Mouse (Mus musculus) intestine, postnatal 0 days (tissue): Measurements from ENCODE around the gene Ugt2b1. TPM values are rescaled to one million over a fixed set of nuclear protein-coding genes. Genes with fewer than 3 reads are reported as not detected.
A peak's percentile ranks its signal among the peaks of the same experiment; 100 is the strongest.
"Not testable (repeated sequence)": the region's sequence is repeated elsewhere in the genome, so short reads cannot be mapped to it uniquely, and the experiment has no call there.

Source experiments
- ATAC-seq: fragments of 200-750 bp; cut with Nextera tagmentation; 2 replicates; pipeline ENCODE4 v1.8.0; 2017; ENCODE audit warnings: mild to moderate bottlenecking, moderate TSS enrichment, moderate library complexity
- H3K27ac ChIP-seq: fragments of 300-500 bp; sonication (generic); 2 replicates; pipeline ENCODE4 v1.5.1; 2014; ENCODE audit warnings: mild to moderate bottlenecking, low read depth, low read length, moderate library complexity
- H3K27me3 ChIP-seq: fragments of 300-500 bp; sonication (generic); replicated peaks from 2 replicates; pipeline ENCODE4 v1.6.1; 2014; ENCODE audit warnings: low read length, mixed read lengths; ENCODE audit not compliant: control insufficient read depth, insufficient read depth
- H3K36me3 ChIP-seq: fragments of 300-500 bp; sonication (generic); 2 replicates; pipeline ENCODE4 v1.6.1; 2014; ENCODE audit warnings: mild to moderate bottlenecking, moderate library complexity; ENCODE audit not compliant: control insufficient read depth, insufficient read depth
- H3K4me1 ChIP-seq: fragments of 300-500 bp; sonication (generic); replicated peaks from 2 replicates; pipeline ENCODE4 v1.6.1; 2014; ENCODE audit warnings: antibody characterized with exemption, low read length, mixed read lengths; ENCODE audit not compliant: control insufficient read depth, insufficient read depth
- H3K4me2 ChIP-seq: fragments of 300-500 bp; sonication (generic); replicated peaks from 2 replicates; pipeline ENCODE4 v1.6.1; 2014; ENCODE audit warnings: low read depth, mild to moderate bottlenecking, moderate library complexity
- H3K4me3 ChIP-seq: fragments of 300-500 bp; sonication (generic); 2 replicates; pipeline ENCODE4 v1.5.1; 2014; ENCODE audit warnings: low read depth, low read length
- H3K9ac ChIP-seq: fragments of 300-500 bp; sonication (generic); 2 replicates; pipeline ENCODE4 v1.6.1; 2014; ENCODE audit warnings: mild to moderate bottlenecking, low read depth, low read length
- H3K9me3 ChIP-seq: fragments of 300-500 bp; sonication (generic); 2 replicates; pipeline ENCODE4 v1.6.1; 2016; ENCODE audit warnings: mixed run types; ENCODE audit not compliant: control insufficient read depth
- CTCF ChIP-seq: sonication (generic); IDR thresholded peaks from 2 replicates; pipeline ENCODE4 v1.5.1; 2016; ENCODE audit warnings: low read depth, mild to moderate bottlenecking, control low read depth, antibody characterized with exemption, moderate library complexity
- WGBS: fragments of 180-500 bp; shearing (Covaris S2); extraction: QIAGEN DNeasy Blood & Tissue Kit; methylation state at CpG from one replicate; pipeline ENCODE4 v1.1.7; 2014; 5-methylcytosine and 5-hydroxymethylcytosine counted together
- polyA plus RNA-seq: library from polyadenylated mRNA; unstranded; fragments of >200 nt; fragmentation: Nextera tagmentation; extraction: Ambion mirVana; gene quantifications from 2 replicates; pipeline ENCODE4 v1.2.1, GENCODE M21; 2015

The Ugt2b1 gene
- polyA plus RNA-seq: 0.04 and 0.05 TPM in 2 replicates

DNA sequence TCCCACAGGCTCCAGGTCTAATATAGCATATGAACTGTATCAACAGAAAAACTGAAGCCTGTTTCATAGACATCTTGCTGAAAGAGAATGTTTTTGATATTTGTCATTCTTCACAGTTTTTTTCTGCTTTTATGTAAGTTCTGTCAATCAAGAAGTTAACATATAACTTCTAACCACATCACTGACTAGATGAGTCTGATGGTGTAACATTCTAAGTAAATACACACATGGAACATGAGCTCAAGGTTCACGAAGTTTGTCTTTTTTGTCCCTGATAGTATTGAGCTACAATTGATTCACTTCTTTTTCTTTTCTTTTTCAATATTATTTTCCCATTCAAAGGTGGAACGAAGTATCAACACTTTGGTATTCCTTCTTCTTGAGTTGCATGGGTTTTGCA lies at the start of gene Ugt2b1:
Ugt2b1 (minus strand) TSS at position 105 of the 400 bp plus-strand sequence.
- Histone ChIP-seq H3K4me1 (no peaks in the 10 kb centered on the region), H3K36me3 (no peaks in the 10 kb centered on the region), H3K4me3 (no peak within 1 kb of the TSS), H3K9ac (no peak within 1 kb of the TSS), H3K4me2 (no peak within 1 kb of the TSS), H3K9me3 (no peaks in the 10 kb centered on the region), H3K27ac (no peak within 1 kb of the TSS), H3K27me3 (no peaks in the 10 kb centered on the region)
- no peak for TF ChIP-seq CTCF
- no peak for ATAC-seq
- 60% methylated on average over 2 of the region's 2 CpGs for WGBS

- H3K9me3 ChIP-seq: not testable (repeated sequence)
Observed at GRCm38 (mm10) chr5:86967271-86967670, 40.9 kb upstream of the Ugt2b1 start.

GRCm38 (mm10) chr5:86962849-86963248 lies 36.5 kb upstream of the Ugt2b1 start:
- WGBS: 15% methylated on average over 1 of the region's 1 CpGs

More at GRCm38 (mm10) chr5:86967271-86967670, 40.9 kb upstream of the Ugt2b1 start:
- H3K9ac ChIP-seq, H3K4me1 ChIP-seq, H3K27ac ChIP-seq, H3K36me3 ChIP-seq, H3K27me3 ChIP-seq, H3K4me2 ChIP-seq, H3K4me3 ChIP-seq, ATAC-seq: not testable (repeated sequence)
- WGBS: 61% methylated on average over 5 of the region's 5 CpGs

GRCm38 (mm10) chr5:86961587-86962358 lies 35.4 kb upstream of the Ugt2b1 start:
- 43% methylated on average over 3 of the region's 3 CpGs for WGBS
- H3K9me3 ChIP-seq: no peaks in the 10 kb centered on the region
- ATAC-seq: peak; percentile 47
- H3K4me3 ChIP-seq: no peak overlapping the region
- no peak for TF ChIP-seq CTCF
- H3K27me3 ChIP-seq: no peaks in the 10 kb centered on the region
- no peak overlapping the region for H3K9ac ChIP-seq
- H3K27ac ChIP-seq: no peak overlapping the region
- no peaks in the 10 kb centered on the region for H3K36me3 ChIP-seq
- no peaks in the 10 kb centered on the region for H3K4me1 ChIP-seq
- no peak overlapping the region for H3K4me2 ChIP-seq

More at GRCm38 (mm10) chr5:86962849-86963248, 36.5 kb upstream of the Ugt2b1 start:
- H3K4me1 ChIP-seq, H3K9ac ChIP-seq, H3K27ac ChIP-seq, H3K27me3 ChIP-seq, H3K36me3 ChIP-seq, H3K4me3 ChIP-seq, H3K4me2 ChIP-seq, ATAC-seq, H3K9me3 ChIP-seq: not testable (repeated sequence)

GRCm38 (mm10) chr5:86960504-86960903 lies 34.2 kb upstream of the Ugt2b1 start:
- H3K4me3 ChIP-seq: no peak overlapping the region
- TF ChIP-seq CTCF: no peak
- no peaks in the 10 kb centered on the region for H3K27me3 ChIP-seq
- no peak overlapping the region for H3K4me2 ChIP-seq
- 78% methylated on average over 3 of the region's 3 CpGs for WGBS
- no peaks in the 10 kb centered on the region for H3K4me1 ChIP-seq
- no peak overlapping the region for H3K27ac ChIP-seq
- H3K9ac ChIP-seq: no peak overlapping the region
- no peaks in the 10 kb centered on the region for H3K36me3 ChIP-seq
- no peaks in the 10 kb centered on the region for H3K9me3 ChIP-seq
- no peak for ATAC-seq

DNA sequence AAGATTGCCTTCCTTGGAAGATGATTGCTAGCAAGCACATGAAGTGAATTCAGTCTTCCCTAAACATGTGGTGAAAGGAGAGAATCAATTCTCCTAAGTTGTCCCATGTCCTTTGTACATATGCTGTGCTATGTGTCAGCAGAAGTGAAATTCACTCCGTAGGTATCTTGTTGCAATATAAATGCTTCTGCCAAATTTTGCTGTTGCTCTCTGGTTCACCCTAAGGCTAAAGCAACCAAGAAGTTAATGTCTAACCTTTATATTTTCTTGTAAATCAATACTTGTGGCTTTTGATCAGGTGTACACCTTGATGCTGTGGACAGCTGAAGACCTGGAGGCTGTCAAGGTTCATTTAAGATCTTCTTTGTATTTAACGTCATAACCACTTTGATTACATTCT lies 15.8 kb upstream of the Ugt2b1 start:
- H3K27ac ChIP-seq: no peak overlapping the region
- no peak for TF ChIP-seq CTCF
- no peaks in the 10 kb centered on the region for H3K9me3 ChIP-seq
- H3K4me2 ChIP-seq: no peak overlapping the region
- H3K9ac ChIP-seq: no peak overlapping the region
- H3K4me3 ChIP-seq: no peak overlapping the region
- 54% methylated on average over 2 of the region's 2 CpGs for WGBS
- no peak for ATAC-seq
- no peaks in the 10 kb centered on the region for H3K27me3 ChIP-seq
- H3K36me3 ChIP-seq: no peaks in the 10 kb centered on the region
- H3K4me1 ChIP-seq: 0 out of 2 replicates have a peak, but pooled peaks cover 3% of the 10 kb centered on the region
